Mouse (Mus musculus): ENCODE measurements around the gene Col24a1. TPM values are rescaled to one million over a fixed set of nuclear protein-coding genes. Genes with fewer than 3 reads are reported as not detected.

The Col24a1 gene
- polyA plus RNA-seq, 1 experiment from 2014 or later, result 0.40 TPM

DNA sequence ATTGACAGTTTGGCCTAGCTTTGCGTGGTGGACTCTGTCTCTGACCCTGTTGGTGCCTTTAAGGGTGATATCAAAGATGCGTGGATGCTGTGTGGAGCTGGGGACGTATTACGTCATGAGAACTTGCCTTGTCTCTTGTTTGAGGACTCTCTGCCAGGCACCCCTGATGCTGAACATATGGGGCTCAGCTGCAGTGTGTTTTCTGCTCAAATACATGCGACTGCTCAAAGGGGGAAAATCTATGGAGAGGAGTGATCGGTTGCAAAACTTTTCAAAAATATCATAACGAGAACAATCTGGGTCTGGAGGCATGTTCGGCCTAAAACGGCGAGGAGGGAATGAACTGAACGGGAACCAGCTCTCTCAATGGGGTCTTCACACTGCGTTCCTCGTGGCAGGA is 90.8 kb downstream of the Col24a1 start:
- ATAC-seq (ENCODE audit: low FRiP score), result no peak
- Histone ChIP-seq H3K27ac (ENCODE audit: low read depth, low read length) (no peak overlapping the region), H3K36me3 (ENCODE audit: control insufficient read depth, insufficient read depth, low read length) (no peaks in the 10 kb centered on the region), H3K9ac (ENCODE audit: low read depth, low read length) (no peak overlapping the region), H3K4me1 (replicated peaks; ENCODE audit: control insufficient read depth, insufficient read depth, low read length) (no peaks in the 10 kb centered on the region), H3K4me3 (ENCODE audit: low read depth, low read length) (no peak overlapping the region), H3K27me3 (ENCODE audit: control insufficient read depth, insufficient read depth, low read length) (no peaks in the 10 kb centered on the region), H3K9me3 (ENCODE audit: control insufficient read depth, low read length) (no peaks in the 10 kb centered on the region), H3K4me2 (replicated peaks; ENCODE audit: low read depth, low read length) (no peak overlapping the region)
- DNase-seq (ENCODE audit: low spot score), result no peak
- 86% methylated on average over 13 of the region's 13 CpGs for WGBS

DNA sequence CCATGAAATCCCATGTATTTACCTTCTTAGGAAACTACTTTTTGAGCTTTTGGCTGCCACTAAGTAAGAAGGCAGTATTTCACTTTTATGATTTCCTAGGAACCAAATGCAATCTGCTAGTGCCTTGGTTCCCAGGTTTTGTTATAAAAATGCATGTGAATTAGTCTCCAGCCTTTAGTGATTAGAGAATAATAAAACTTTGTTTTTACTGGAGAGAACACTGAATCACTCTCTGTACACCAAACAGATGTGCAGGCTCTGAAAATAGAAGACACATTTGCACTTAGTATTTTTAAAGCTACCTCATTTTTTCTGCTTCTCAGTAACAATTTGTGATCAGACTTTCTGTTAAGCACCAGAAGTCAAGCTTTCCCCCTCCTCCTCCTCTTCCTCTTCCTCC is 94.2 kb downstream of the Col24a1 start:
- Histone ChIP-seq H3K4me3 (ENCODE audit: low read depth, low read length) (no peak overlapping the region), H3K4me2 (replicated peaks; ENCODE audit: low read depth, low read length) (no peak overlapping the region), H3K9ac (ENCODE audit: low read depth, low read length) (no peak overlapping the region), H3K27me3 (ENCODE audit: control insufficient read depth, insufficient read depth, low read length) (no peaks in the 10 kb centered on the region), H3K4me1 (replicated peaks; ENCODE audit: control insufficient read depth, insufficient read depth, low read length) (no peaks in the 10 kb centered on the region), H3K9me3 (ENCODE audit: control insufficient read depth, low read length) (no peaks in the 10 kb centered on the region), H3K27ac (ENCODE audit: low read depth, low read length) (no peak overlapping the region), H3K36me3 (ENCODE audit: control insufficient read depth, insufficient read depth, low read length) (no peaks in the 10 kb centered on the region)
- DNase-seq (ENCODE audit: low spot score), result no peak
- no peak for ATAC-seq (ENCODE audit: low FRiP score)

DNA sequence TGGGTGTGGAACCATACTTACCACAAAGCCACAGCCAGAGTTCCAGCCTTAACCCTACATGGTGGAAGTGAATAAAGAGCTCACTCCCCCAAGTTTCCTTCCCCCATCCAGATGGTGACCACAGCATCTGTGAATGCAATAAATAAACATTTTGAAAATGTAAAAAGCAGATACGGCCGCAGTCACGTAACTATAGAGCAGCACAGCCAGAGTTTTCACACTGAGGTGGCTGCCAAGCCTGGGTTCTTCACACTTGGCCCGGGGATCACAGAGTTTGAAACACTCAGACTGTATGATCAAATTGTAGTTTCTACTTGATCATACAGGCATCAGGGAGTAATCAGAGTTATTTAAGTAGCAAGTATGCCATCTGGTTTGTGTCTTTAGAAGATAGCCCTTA is 98.4 kb downstream of the Col24a1 start:
- no peak overlapping the region for H3K4me3 ChIP-seq (ENCODE audit: low read depth, low read length)
- DNase-seq (ENCODE audit: low spot score), result no peak
- H3K4me1 ChIP-seq (replicated peaks; ENCODE audit: control insufficient read depth, insufficient read depth, low read length), result no peaks in the 10 kb centered on the region
- no peak overlapping the region for H3K9ac ChIP-seq (ENCODE audit: low read depth, low read length)
- no peaks in the 10 kb centered on the region for H3K36me3 ChIP-seq (ENCODE audit: control insufficient read depth, insufficient read depth, low read length)
- no peak for ATAC-seq (ENCODE audit: low FRiP score)
- H3K27ac ChIP-seq (ENCODE audit: low read depth, low read length), result no peak overlapping the region
- 91% methylated on average over 4 of the region's 4 CpGs for WGBS
- no peaks in the 10 kb centered on the region for H3K27me3 ChIP-seq (ENCODE audit: control insufficient read depth, insufficient read depth, low read length)
- no peaks in the 10 kb centered on the region for H3K9me3 ChIP-seq (ENCODE audit: control insufficient read depth, low read length)
- H3K4me2 ChIP-seq (replicated peaks; ENCODE audit: low read depth, low read length), result no peak overlapping the region

DNA sequence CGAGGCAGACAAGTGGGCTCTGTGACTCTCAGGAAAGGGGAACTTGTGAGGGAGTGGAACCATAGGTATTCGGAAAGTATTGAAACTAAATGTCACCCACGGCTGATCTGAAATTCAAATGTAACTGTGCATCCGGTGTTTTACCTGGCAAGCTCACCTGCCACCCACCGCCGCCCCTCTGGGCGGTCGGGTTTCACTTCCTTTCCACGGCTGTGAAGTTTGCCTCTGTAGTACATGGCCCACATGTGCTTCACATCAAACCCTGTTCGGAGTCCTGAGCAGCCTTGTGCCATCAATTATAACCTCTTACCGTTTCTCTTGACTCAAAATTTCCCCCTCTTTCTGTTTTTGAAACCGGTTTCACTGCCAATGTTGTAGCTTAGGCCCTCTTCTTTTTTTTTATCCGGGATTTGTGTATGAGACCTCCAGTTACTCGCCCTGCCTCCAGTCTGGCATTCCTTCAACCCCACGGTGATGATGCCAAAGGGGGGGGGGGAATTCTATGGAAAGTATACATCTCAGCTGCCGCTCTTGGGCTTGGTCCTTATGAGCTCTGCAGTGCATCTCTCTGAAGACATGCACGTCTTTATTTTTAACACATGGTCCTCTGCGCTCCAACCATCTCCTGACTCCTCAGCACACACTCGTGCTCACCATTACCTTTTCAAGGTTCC is 99.9 kb downstream of the Col24a1 start:
- DNase-seq (ENCODE audit: low spot score) (no peak), ATAC-seq (ENCODE audit: low FRiP score) (no peak)
- no peak overlapping the region for H3K9ac ChIP-seq (ENCODE audit: low read depth, low read length)
- 82% methylated on average over 19 of the region's 19 CpGs for WGBS
- H3K4me1 ChIP-seq (replicated peaks; ENCODE audit: control insufficient read depth, insufficient read depth, low read length), result no peaks in the 10 kb centered on the region
- no peak overlapping the region for H3K4me2 ChIP-seq (replicated peaks; ENCODE audit: low read depth, low read length)
- no peaks in the 10 kb centered on the region for H3K27me3 ChIP-seq (ENCODE audit: control insufficient read depth, insufficient read depth, low read length)
- H3K36me3 ChIP-seq (ENCODE audit: control insufficient read depth, insufficient read depth, low read length), result no peaks in the 10 kb centered on the region
- no peak overlapping the region for H3K27ac ChIP-seq (ENCODE audit: low read depth, low read length)
- H3K9me3 ChIP-seq (ENCODE audit: control insufficient read depth, low read length), result no peaks in the 10 kb centered on the region
- H3K4me3 ChIP-seq (ENCODE audit: low read depth, low read length), result no peak overlapping the region

DNA sequence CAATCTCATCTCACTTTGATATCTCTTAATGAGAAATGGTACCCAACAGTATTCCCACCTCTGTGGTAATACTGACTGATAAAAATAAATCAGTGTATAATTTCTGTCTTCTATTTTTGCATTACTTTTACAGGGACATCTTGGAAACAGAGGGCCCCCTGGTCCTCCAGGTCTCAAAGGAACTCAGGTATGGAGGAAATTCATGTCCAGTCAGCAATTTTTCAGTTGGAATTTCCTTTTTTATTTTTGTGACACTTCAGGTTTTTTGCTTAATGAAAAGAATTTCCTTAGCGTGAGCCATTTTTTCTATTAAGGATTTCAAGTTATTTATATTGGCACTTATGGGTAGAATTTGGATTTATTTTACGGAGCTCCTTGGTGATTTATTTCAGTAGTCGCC is 106.9 kb downstream of the Col24a1 start:
- H3K4me2 ChIP-seq (replicated peaks; ENCODE audit: low read depth, low read length), result no peak overlapping the region
- no peaks in the 10 kb centered on the region for H3K27me3 ChIP-seq (ENCODE audit: control insufficient read depth, insufficient read depth, low read length)
- H3K9ac ChIP-seq (ENCODE audit: low read depth, low read length), result no peak overlapping the region
- H3K4me3 ChIP-seq (ENCODE audit: low read depth, low read length), result no peak overlapping the region
- H3K27ac ChIP-seq (ENCODE audit: low read depth, low read length), result no peak overlapping the region
- no peaks in the 10 kb centered on the region for H3K36me3 ChIP-seq (ENCODE audit: control insufficient read depth, insufficient read depth, low read length)
- H3K4me1 ChIP-seq (replicated peaks; ENCODE audit: control insufficient read depth, insufficient read depth, low read length), result no peaks in the 10 kb centered on the region
- H3K9me3 ChIP-seq (ENCODE audit: control insufficient read depth, low read length), result no peaks in the 10 kb centered on the region
- WGBS, result 94% methylated on average over 3 of the region's 3 CpGs
- DNase-seq (ENCODE audit: low spot score) (no peak), ATAC-seq (ENCODE audit: low FRiP score) (no peak)

DNA sequence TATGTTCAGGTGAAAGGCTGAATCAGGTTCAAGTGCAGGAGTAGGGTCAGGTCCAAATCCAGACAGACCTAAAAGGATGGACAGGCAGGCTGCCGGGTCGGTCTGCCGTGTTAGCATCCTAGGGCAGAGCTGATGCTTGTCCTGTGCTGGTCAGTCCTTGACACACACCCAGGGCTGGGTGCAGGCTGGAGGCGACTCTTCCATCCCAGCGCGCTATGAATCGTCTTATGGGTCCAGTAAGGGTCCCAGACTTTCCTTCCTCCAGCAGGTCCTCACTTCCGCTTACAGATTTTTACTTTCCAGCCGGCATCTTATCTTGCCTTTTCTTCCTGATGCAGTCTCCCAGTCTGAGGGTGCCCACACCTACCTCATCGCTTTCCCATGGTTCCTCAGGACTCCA is 110.0 kb downstream of the Col24a1 start:
- Histone ChIP-seq H3K4me1 (replicated peaks; ENCODE audit: control insufficient read depth, insufficient read depth, low read length) (no peaks in the 10 kb centered on the region), H3K27me3 (ENCODE audit: control insufficient read depth, insufficient read depth, low read length) (no peaks in the 10 kb centered on the region), H3K9me3 (ENCODE audit: control insufficient read depth, low read length) (no peaks in the 10 kb centered on the region), H3K4me3 (ENCODE audit: low read depth, low read length) (no peak overlapping the region), H3K4me2 (replicated peaks; ENCODE audit: low read depth, low read length) (peak overlapping the region; percentile 31), H3K9ac (ENCODE audit: low read depth, low read length) (no peak overlapping the region), H3K27ac (ENCODE audit: low read depth, low read length) (no peak overlapping the region), H3K36me3 (ENCODE audit: control insufficient read depth, insufficient read depth, low read length) (no peaks in the 10 kb centered on the region)
- 0 out of 2 replicates have a peak, but pooled peaks have one; percentile 43 for ATAC-seq (ENCODE audit: low FRiP score)
- 84% methylated on average over 10 of the region's 10 CpGs for whole genome bisulfite sequencing
- no peak for DNase-seq (ENCODE audit: low spot score)

DNA sequence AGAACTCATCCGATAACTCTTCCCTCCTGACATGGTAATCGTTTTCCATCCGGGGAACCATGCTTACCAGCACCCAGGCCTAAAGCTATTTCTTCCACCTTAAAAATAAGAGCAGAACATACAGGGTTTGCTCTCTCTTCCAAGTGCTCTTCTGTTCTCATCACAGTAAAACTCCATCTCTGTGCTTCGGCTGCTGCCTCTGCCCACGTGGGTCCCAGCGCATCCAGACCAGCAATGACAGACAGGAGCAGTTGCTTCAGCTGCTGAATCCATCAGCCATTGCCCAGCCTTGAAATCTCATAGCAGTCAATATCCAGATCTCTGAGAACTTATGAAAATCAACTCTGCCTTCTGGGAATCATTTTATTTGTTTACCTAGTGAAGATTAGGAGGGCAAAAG is 110.7 kb downstream of the Col24a1 start:
- Histone ChIP-seq H3K27ac (ENCODE audit: low read depth, low read length) (no peak overlapping the region), H3K4me3 (ENCODE audit: low read depth, low read length) (0 out of 2 replicates have a peak overlapping the region, but pooled peaks have one; percentile 17), H3K36me3 (ENCODE audit: control insufficient read depth, insufficient read depth, low read length) (no peaks in the 10 kb centered on the region), H3K4me2 (replicated peaks; ENCODE audit: low read depth, low read length) (peak overlapping the region; percentile 31), H3K9ac (ENCODE audit: low read depth, low read length) (0 out of 2 replicates have a peak overlapping the region, but pooled peaks have one; percentile 21), H3K9me3 (ENCODE audit: control insufficient read depth, low read length) (no peaks in the 10 kb centered on the region), H3K4me1 (replicated peaks; ENCODE audit: control insufficient read depth, insufficient read depth, low read length) (no peaks in the 10 kb centered on the region), H3K27me3 (ENCODE audit: control insufficient read depth, insufficient read depth, low read length) (no peaks in the 10 kb centered on the region)
- ATAC-seq (ENCODE audit: low FRiP score) (peak; percentile 59; the same call in 1 of the 2 replicates), DNase-seq (ENCODE audit: low spot score) (peak; percentile 13)
- 51% methylated on average over 6 of the region's 6 CpGs for WGBS

DNA sequence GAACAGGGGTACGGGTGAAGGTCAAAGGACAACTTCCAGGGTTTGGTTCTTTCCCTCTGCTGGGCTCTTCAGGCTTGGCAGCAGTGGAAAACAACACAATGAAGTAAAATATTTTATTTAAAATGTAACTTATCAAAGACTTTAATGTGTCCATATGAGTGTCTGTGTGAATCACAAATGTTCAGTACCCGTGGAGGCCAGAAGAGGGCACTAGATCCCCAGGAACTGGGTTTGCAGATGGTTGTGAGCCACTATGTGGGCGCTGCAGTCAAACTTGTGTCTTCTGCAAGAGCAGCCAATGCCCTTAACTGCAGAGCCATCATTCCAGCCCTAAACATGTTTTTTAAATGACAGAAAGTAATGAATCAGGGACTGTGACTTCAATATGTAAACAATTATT is 115.8 kb downstream of the Col24a1 start:
- DNase-seq (ENCODE audit: low spot score), result peak; percentile 36
- no peak overlapping the region for H3K4me2 ChIP-seq (replicated peaks; ENCODE audit: low read depth, low read length)
- ATAC-seq (ENCODE audit: low FRiP score), result no peak
- H3K27ac ChIP-seq (ENCODE audit: low read depth, low read length), result no peak overlapping the region
- H3K27me3 ChIP-seq (ENCODE audit: control insufficient read depth, insufficient read depth, low read length), result no peaks in the 10 kb centered on the region
- no peak overlapping the region for H3K9ac ChIP-seq (ENCODE audit: low read depth, low read length)
- 70% methylated on average over 3 of the region's 3 CpGs for WGBS
- no peak overlapping the region for H3K4me3 ChIP-seq (ENCODE audit: low read depth, low read length)
- H3K4me1 ChIP-seq (replicated peaks; ENCODE audit: control insufficient read depth, insufficient read depth, low read length), result no peaks in the 10 kb centered on the region
- H3K9me3 ChIP-seq (ENCODE audit: control insufficient read depth, low read length), result no peaks in the 10 kb centered on the region
- H3K36me3 ChIP-seq (ENCODE audit: control insufficient read depth, insufficient read depth, low read length), result no peaks in the 10 kb centered on the region

DNA sequence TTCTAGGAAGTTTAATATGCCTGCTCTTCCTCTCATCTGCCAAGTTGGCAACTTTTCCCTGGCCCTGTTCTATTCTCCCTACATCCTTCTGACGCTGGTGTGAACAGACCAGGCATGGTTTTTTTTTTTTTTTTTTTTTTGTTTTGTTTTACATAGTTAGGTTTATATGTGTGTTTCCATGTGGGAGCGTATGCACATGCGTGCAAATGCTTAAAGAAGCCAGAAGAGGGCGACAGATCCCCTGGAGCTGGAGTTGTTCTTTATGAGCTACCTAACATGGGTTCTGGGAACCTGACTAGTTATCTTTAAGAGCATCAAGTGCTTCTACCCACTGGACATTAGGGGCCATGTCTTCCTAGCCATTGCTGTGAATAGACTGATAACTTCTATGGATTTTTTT is 119.9 kb downstream of the Col24a1 start:
- no peaks in the 10 kb centered on the region for H3K27me3 ChIP-seq (ENCODE audit: control insufficient read depth, insufficient read depth, low read length)
- no peak for DNase-seq (ENCODE audit: low spot score)
- H3K4me2 ChIP-seq (replicated peaks; ENCODE audit: low read depth, low read length), result no peak overlapping the region
- H3K4me1 ChIP-seq (replicated peaks; ENCODE audit: control insufficient read depth, insufficient read depth, low read length), result no peaks in the 10 kb centered on the region
- H3K27ac ChIP-seq (ENCODE audit: low read depth, low read length), result no peak overlapping the region
- 30% methylated on average over 4 of the region's 4 CpGs for WGBS
- H3K9me3 ChIP-seq (ENCODE audit: control insufficient read depth, low read length), result no peaks in the 10 kb centered on the region
- no peak overlapping the region for H3K9ac ChIP-seq (ENCODE audit: low read depth, low read length)
- no peak for ATAC-seq (ENCODE audit: low FRiP score)
- no peaks in the 10 kb centered on the region for H3K36me3 ChIP-seq (ENCODE audit: control insufficient read depth, insufficient read depth, low read length)
- H3K4me3 ChIP-seq (ENCODE audit: low read depth, low read length), result no peak overlapping the region
